Mouse (Mus musculus): ENCODE measurements around the gene Nkx6-2.

Gene Nkx6-2

GRCm38 (mm10) chr7:139582595-139582994 is at the start of gene Nkx6-2:
Nkx6-2 (minus strand) TSS chr7:139582797.
- DNase-seq (ENCODE audit: low spot score), result peak; percentile 48

- DNase-seq (ENCODE audit: low spot score), result no peak
Observed at GRCm38 (mm10) chr7:139625156-139625555, 42.6 kb upstream of the Nkx6-2 start.

GRCm38 (mm10) chr7:139622568-139622967 is 40.0 kb upstream of the Nkx6-2 start:
- no peak for DNase-seq (ENCODE audit: low spot score)

DNA sequence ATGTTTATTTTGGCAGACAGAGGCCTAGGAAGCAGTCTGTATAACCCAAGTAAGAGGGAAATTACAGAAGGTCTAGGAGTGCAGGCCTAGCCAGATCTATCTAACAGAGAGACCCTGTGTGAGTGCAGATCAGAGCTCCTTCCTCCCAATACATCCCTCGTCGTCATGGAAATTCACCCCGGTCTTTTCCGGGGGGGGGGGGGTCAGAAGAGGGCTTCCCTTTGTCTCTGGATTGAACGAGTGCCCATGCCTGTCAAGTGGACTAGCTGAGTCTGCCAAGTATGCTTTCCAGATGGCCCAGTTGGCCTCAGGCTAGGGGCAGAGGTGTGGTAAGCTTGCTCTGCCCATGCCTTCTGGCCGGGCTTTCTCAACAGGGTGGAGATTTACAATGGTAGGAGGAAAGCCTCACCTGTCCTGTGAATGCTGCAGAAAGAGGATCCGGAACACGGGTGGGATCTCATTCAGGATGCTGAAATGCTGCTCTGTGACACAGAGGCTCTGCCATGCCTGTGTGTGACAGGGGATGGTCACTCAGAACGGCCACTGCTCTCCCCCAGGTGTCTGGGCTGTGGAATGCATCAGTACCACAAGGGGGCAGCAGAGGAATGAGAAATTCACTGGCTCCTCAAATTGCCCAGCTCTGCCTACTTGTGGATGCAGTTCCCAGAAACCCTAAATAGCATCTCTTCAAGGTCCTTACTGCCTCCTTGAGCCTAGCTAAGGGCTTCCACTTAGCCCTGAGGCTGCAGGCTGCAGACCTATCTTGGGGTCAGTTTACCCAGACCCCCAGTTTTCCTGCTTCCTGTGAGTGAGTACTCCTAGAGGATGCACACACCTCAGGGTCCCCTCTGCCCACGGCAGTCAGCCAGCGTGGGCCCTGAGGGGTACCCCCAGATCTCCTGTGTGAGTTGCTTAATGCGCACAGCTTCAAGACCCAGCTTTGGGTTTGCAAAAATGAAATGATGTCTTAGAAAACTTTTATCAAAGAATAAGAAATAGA is 33.5 kb upstream of the Nkx6-2 start:
- DNase-seq (ENCODE audit: low spot score), result peak; percentile 17

DNA sequence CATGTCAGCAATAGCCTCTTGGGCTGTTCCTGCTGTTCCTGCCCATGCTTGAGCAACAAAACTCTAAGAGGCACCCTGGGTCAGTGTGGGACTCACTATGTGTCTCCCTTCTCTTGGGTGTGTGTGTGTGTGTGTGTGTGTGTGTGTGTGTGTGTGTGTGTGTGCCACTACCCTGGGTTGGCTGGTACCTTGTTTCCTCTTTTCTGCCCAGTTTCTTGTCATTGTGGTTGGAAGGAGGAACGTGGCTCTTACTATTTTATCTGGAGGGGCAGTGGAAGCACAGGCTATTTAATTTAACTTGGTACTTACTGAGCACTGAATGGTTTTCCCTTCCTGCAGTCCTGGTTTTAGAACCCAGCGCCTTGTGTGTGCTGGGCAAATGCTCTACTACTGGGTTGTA is 27.7 kb upstream of the Nkx6-2 start:
- DNase-seq (ENCODE audit: low spot score), result no peak

GRCm38 (mm10) chr7:139595862-139596261 is 13.3 kb upstream of the Nkx6-2 start:
- DNase-seq (ENCODE audit: low spot score), result no peak

- no peak for DNase-seq (ENCODE audit: low spot score)
Observed at GRCm38 (mm10) chr7:139595311-139595710, 12.7 kb upstream of the Nkx6-2 start.

GRCm38 (mm10) chr7:139591311-139591710 is 8.7 kb upstream of the Nkx6-2 start:
- no peak for DNase-seq (ENCODE audit: low spot score)

GRCm38 (mm10) chr7:139590302-139590701 is 7.7 kb upstream of the Nkx6-2 start:
- peak; percentile 17 for DNase-seq (ENCODE audit: low spot score)

GRCm38 (mm10) chr7:139587919-139588318 is 5.3 kb upstream of the Nkx6-2 start:
- DNase-seq (ENCODE audit: low spot score), result no peak

DNA sequence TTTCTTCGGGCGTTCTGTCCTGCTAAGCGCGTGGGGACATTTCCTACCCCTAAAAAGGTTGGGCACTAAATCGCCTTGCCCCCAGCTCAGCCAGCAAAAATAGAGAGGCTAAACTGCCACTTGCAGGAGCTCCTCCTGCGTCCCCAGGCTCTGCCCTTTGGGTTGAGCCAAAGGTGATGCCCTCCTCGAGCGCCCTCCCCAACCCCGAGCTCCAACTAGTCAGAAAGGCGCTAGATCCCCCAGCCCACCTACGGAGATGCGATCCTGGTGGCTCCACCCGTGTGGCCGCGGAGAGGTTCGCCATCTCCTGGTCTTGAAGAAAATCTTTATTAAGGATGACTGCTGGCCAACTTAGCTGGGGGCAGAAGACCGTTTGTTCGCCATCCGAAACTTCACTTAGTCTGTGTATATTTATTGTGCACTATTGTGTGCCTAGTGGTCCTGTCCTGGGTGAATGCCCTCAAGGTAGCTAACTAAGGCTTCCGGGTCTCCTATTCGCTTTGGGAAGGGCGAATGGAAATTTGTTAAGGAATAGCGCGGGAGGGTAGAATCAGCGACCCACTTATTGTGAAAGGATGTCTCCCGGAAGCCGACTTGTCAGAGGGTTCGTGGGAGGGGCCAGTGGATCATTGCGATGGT is 2.7 kb upstream of the Nkx6-2 start:
- no peak for DNase-seq (ENCODE audit: low spot score)

GRCm38 (mm10) chr7:139584221-139585175 is 1.9 kb upstream of the Nkx6-2 start:
- DNase-seq (ENCODE audit: low spot score), result no peak

GRCm38 (mm10) chr7:139583094-139583737 is 619 bp upstream of the Nkx6-2 start:
- no peak for DNase-seq (ENCODE audit: low spot score)

DNA sequence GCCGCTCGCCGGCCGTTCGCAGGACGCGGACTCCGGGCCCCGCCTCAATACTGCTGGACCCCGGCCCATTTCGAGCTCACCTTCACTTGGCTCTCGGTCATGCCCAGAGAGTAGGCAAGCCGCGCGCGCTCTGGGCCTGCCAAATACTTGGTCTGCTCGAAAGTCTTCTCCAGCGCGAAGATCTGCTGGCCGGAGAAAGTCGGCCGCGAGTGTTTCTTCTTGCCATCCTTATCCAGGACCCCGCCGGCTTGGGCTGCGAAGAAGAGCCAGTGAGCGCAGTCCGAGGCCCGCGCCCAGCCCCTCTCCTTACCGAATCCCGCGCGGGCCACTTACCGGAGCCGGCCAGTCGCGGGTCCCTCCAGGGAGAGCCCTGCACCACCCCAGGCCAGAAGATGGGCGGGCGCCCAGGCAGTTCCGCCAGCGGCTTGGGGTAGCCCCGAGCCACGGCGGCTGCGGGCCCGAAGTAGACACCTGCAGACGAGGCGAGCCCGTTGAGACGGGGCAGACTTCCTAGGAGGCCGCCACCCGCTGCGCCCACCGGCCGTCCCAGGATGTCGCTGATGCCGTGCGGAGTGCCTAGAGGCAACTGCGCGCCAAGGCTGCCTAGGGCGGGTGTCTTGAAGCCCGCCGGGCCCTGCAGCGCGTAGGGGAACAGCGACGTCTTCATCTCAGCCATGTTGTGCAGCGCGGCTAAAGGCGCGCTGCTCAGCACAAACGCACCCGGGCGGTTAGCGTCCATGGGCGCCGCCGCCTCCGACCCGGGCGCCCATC is 611 bp downstream of the Nkx6-2 start:
- DNase-seq (ENCODE audit: low spot score), result no peak

DNA sequence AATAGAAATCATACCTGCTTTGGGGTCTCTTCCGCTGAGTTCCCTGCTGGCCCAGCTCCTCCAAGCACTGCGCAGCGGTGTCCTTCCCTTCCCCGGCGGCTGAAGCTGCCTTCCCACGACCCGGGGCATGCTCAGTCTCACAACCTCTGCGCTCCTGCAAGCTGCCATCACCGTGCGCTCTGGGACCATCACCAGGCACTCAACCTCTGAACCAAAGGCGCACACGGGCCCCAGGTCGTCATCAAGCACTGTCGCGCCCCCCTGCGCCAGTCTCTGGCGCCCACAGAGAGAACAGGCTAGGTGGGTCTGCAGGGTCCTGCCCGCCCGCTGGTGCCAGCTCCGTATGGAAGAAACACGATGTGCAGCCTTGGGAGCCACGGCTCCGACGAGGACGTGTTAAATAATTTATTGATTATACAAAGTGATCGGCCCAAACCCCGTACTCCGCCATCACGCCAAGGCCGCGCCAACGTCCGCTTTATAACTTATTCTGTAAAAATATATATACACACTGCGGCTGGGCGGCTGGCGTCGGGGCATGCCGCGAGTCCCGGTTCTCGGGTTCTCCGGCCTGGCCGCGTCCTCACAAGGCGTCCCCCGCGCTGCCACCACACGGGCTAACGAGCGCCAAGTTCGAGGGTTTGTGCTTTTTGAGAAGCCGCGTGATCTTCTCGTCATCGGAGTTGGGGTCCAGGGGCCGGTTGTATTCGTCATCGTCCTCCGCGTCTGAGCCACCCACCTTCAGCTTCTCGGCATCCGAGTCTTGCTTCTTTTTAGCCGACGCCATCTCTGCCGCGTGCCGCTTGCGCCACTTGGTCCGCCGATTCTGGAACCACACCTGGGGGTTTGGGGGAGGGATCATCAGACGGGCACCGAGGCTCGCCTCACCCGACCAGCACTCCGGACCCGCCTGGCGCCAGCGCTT is 1.5 kb downstream of the Nkx6-2 start:
- DNase-seq (ENCODE audit: low spot score), result no peak

- no peak for DNase-seq (ENCODE audit: low spot score)
Observed at GRCm38 (mm10) chr7:139579261-139579905, 3.2 kb downstream of the Nkx6-2 start.

- no peak for DNase-seq (ENCODE audit: low spot score)
Observed at GRCm38 (mm10) chr7:139576064-139576686, 6.4 kb downstream of the Nkx6-2 start.

DNA sequence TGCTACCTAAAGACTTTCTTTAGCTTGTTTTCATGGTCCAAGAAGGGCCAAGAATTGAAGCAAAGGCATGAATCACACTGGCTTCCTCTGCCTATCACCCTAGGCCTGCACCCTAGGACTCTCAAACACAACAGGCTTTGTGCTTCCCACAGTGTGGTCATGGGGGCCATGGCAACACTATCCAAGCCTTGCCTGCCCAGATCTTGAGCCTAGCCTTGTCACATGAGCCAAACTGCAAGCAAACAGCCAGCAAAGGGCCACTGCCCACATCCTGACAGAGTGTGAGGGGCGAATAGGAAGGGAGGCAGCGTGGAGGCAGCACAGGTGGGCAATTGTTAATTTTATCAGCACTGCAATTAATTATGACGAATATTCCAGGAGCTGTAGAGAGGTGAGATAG is 9.9 kb downstream of the Nkx6-2 start:
- DNase-seq (ENCODE audit: low spot score), result no peak

DNA sequence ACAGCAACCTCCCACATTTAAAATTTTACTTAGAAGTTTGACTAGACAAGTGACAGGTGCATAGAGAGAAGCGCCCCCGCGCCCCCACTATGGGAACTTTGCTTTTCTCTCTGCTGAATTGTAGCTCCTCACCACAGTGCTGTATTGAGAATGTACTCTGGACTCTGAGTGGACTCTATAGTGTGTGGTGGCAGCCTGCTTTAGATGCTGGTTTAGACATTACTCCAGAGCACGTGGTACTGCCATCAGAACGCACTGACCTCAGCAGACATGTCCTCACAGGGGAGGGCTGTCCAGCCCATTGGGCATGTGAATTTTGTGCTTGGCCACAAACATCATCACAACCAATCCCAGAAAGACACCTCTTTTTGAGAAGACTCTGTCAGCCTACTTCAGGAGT is 11.8 kb downstream of the Nkx6-2 start:
- no peak for DNase-seq (ENCODE audit: low spot score)
